ENCODE assay signal across 9 mouse cellular contexts in the genomic region with DNA sequence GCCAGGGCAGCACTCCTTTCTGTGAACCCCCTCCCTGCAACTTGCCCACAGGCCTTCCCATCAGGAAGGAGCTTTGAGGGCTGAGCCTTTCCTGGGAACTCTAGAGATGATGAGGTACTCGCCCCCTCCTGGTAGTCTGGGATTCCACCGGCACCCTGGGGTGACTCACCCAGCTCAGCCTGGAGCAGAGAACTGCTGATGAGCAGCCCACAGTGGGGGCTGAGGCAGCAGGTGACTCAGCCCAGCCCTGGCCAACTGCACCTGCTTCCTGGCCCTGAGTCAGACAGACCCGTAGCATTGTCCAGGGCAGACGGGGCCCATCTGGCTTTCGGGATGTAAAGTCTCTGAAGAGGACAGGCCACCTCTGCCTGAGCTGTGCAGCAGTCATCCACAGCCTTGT. TPM values are rescaled to one million over a fixed set of nuclear protein-coding genes. Genes with fewer than 3 reads are reported as not detected.
DNase-seq lines count a peak whose midpoint lies in the region; ATAC-seq lines count a peak whose summit lies in the region.
"Had no signal": no experiment of that assay in that cellular context is flagged by ENCODE, and none has a peak within 500 bp of the region (broad histone marks: within the 10 kb centered on the region; RNA-seq: fewer than 3 reads in every experiment).

No protein-coding gene starts in this region.

- DNase-seq in cerebellum, postnatal 10 days = peak; percentile 45 to 53
- DNase-seq in cerebellum, adult 11 months = no peak
- peak; percentile 5 for DNase-seq in ovary, adult 18-20 months (ENCODE audit: low spot score)
- no peak for DNase-seq in ovary, postnatal 10 days (ENCODE audit: low spot score)
- no peak for DNase-seq in adipocyte (ENCODE audit: low spot score)
- no peak for DNase-seq in embryo, embryonic 9.5 days (ENCODE audit: extremely low spot score)

- no peak overlapping the region for H3K27ac ChIP-seq in intestine, embryonic 15.5 days
- H3K27ac ChIP-seq in stomach, embryonic 15.5 days = no peak overlapping the region

- H3K4me2 ChIP-seq in intestine, embryonic 15.5 days (replicated peaks) = no peak overlapping the region
- no peak overlapping the region for H3K4me2 ChIP-seq in stomach, embryonic 15.5 days

- H3K4me1 ChIP-seq in intestine, embryonic 15.5 days (replicated peaks) = peaks cover 4% of the 10 kb centered on the region; the same call in 1 of the 2 replicates
- peaks cover 5% of the 10 kb centered on the region; the same call in 1 of the 2 replicates for H3K4me1 ChIP-seq in stomach, embryonic 15.5 days

- peak; percentile 57 for ATAC-seq in intestine, embryonic 15.5 days
- peak; percentile 23; the same call in 1 of the 2 replicates for ATAC-seq in stomach, embryonic 15.5 days (ENCODE audit: insufficient read depth, low FRiP score, low read depth)
- ATAC-seq: forebrain, embryonic 16.5 days had no signal

- H3K9me3 ChIP-seq in intestine, embryonic 15.5 days = no peaks in the 10 kb centered on the region
- no peaks in the 10 kb centered on the region for H3K9me3 ChIP-seq in stomach, embryonic 15.5 days

- 45% methylated on average over 5 of the region's 5 CpGs for WGBS in intestine, embryonic 15.5 days
- 41% methylated on average over 5 of the region's 5 CpGs for WGBS in stomach, embryonic 15.5 days

- H3K4me3 ChIP-seq in intestine, embryonic 15.5 days (replicated peaks) = no peak overlapping the region
- no peak overlapping the region for H3K4me3 ChIP-seq in stomach, embryonic 15.5 days (replicated peaks)

- peaks cover 13% of the 10 kb centered on the region for H3K27me3 ChIP-seq in intestine, embryonic 15.5 days (replicated peaks)
- peaks cover 12% of the 10 kb centered on the region; the same call in 1 of the 2 replicates for H3K27me3 ChIP-seq in stomach, embryonic 15.5 days (replicated peaks)

- no peaks in the 10 kb centered on the region for H3K36me3 ChIP-seq in intestine, embryonic 15.5 days
- no peaks in the 10 kb centered on the region for H3K36me3 ChIP-seq in stomach, embryonic 15.5 days

- H3K9ac ChIP-seq in intestine, embryonic 15.5 days = no peak overlapping the region
- H3K9ac ChIP-seq in stomach, embryonic 15.5 days = no peak overlapping the region

RNA-seq across cellular contexts. Expression of a gene that starts 4.9 kb away (rescaled TPM):
- polyA plus RNA-seq in intestine, embryonic 15.5 days (2015; fragmentation: Nextera tagmentation; extraction: Ambion mirVana) = 15.6 and 16.4 TPM in 2 replicates
- 11.7 and 13.2 TPM in 2 replicates for polyA plus RNA-seq in stomach, embryonic 15.5 days (2015; fragmentation: Nextera tagmentation; extraction: Ambion mirVana)

RNA-seq across cellular contexts. Expression of a gene that starts 30.6 kb away (rescaled TPM):
- polyA plus RNA-seq in intestine, embryonic 15.5 days (2015; fragmentation: Nextera tagmentation; extraction: Ambion mirVana) = 0.24 and 0.27 TPM in 2 replicates
- 0.39 and 0.49 TPM in 2 replicates for polyA plus RNA-seq in stomach, embryonic 15.5 days (2015; fragmentation: Nextera tagmentation; extraction: Ambion mirVana)

Comparison
In these comparisons a context has a peak if more than half of its experiments do, and no peak if none do; other contexts are left out.
1. DNase-seq: peak in cerebellum, postnatal 10 days (2 of 2) and ovary, adult 18-20 months (single experiment); none in cerebellum, adult 11 months (single experiment), ovary, postnatal 10 days (single experiment), adipocyte (single experiment) and embryo, embryonic 9.5 days (single experiment).